Mouse (Mus musculus): Measurements from ENCODE around the gene Pgd. TPM values are rescaled to one million over a fixed set of nuclear protein-coding genes. Genes with fewer than 3 reads are reported as not detected.
A peak's percentile ranks its signal among the peaks of the same experiment; 100 is the strongest.
"Not testable (repeated sequence)": the region's sequence is repeated elsewhere in the genome, so short reads cannot be mapped to it uniquely, and the experiment has no call there.

Gene Pgd
- polyA plus RNA-seq, 1 experiment from 2014 or later = 166 TPM

GRCm38 (mm10) chr4:149131789-149132565 is 34.6 kb downstream of the Pgd start:
- no peak for ATAC-seq (ENCODE audit: insufficient read depth, low FRiP score, low read depth)
- Histone ChIP-seq H3K36me3 (no peaks in the 10 kb centered on the region), H3K27ac (no peak overlapping the region), H3K4me1 (peaks cover 8% of the 10 kb centered on the region), H3K4me3 (replicated peaks) (no peak overlapping the region), H3K4me2 (no peak overlapping the region; the same call in 1 of the 2 replicates), H3K9me3 (no peaks in the 10 kb centered on the region), H3K9ac (no peak overlapping the region), H3K27me3 (replicated peaks) (no peaks in the 10 kb centered on the region)
- WGBS = 66% methylated on average over 21 of the region's 21 CpGs

GRCm38 (mm10) chr4:149131021-149131752 is 35.4 kb downstream of the Pgd start:
- H3K36me3 ChIP-seq = no peaks in the 10 kb centered on the region
- H3K27me3 ChIP-seq (replicated peaks) = no peaks in the 10 kb centered on the region
- H3K4me2 ChIP-seq = no peak overlapping the region
- H3K27ac ChIP-seq = no peak overlapping the region
- no peak overlapping the region for H3K9ac ChIP-seq
- ATAC-seq (ENCODE audit: insufficient read depth, low FRiP score, low read depth) = no peak
- no peaks in the 10 kb centered on the region for H3K9me3 ChIP-seq
- H3K4me3 ChIP-seq (replicated peaks) = no peak overlapping the region
- WGBS = 87% methylated on average over 23 of the region's 23 CpGs
- peaks cover 6% of the 10 kb centered on the region for H3K4me1 ChIP-seq

- Histone ChIP-seq H3K27ac (no peak overlapping the region), H3K4me2 (no peak overlapping the region), H3K4me1 (peaks cover 7% of the 10 kb centered on the region), H3K9ac (no peak overlapping the region), H3K9me3 (no peaks in the 10 kb centered on the region), H3K4me3 (replicated peaks) (no peak overlapping the region), H3K27me3 (replicated peaks) (no peaks in the 10 kb centered on the region), H3K36me3 (no peaks in the 10 kb centered on the region)
- no peak for ATAC-seq (ENCODE audit: insufficient read depth, low FRiP score, low read depth)
- WGBS = 70% methylated on average over 18 of the region's 18 CpGs
These were observed 38.1 kb downstream of the Pgd start for GRCm38 (mm10) chr4:149128467-149128866.

GRCm38 (mm10) chr4:149126663-149127062 is 39.9 kb downstream of the Pgd start, which contains the start of gene Cort:
Gene Cort (minus strand): TSS chr4:149126763.
- H3K27me3 ChIP-seq (replicated peaks) = no peaks in the 10 kb centered on the region
- no peaks in the 10 kb centered on the region for H3K36me3 ChIP-seq
- H3K27ac ChIP-seq = no peak within 1 kb of the TSS
- H3K4me1 ChIP-seq = peaks cover 4% of the 10 kb centered on the region; the same call in 1 of the 2 replicates
- H3K4me3 ChIP-seq (replicated peaks) = no peak within 1 kb of the TSS
- 79% methylated on average over 11 of the region's 11 CpGs for WGBS
- H3K9me3 ChIP-seq = no peaks in the 10 kb centered on the region
- no peak within 1 kb of the TSS for H3K4me2 ChIP-seq
- H3K9ac ChIP-seq = no peak within 1 kb of the TSS
- ATAC-seq (ENCODE audit: insufficient read depth, low FRiP score, low read depth) = no peak

DNA sequence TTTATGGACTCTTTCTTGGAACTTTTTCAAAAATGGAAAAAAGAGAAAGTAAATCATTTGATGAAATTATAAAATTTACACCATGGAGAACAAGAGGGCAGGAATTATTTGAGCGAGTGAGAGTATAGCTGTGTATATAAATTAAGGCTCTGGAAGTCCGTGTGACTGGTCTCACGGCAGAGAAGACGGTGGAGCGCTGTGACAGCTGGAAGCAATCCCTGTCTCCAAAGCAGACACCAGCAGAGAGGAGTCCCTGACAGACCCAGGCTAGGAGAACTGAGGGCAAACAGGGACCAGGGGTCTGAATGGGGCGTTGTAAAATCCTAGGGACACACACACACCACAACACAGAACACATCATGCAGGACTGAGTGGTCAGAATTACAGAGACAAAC is 40.5 kb downstream of the Pgd start:
- H3K27me3 ChIP-seq (replicated peaks) = no peaks in the 10 kb centered on the region
- ATAC-seq (ENCODE audit: insufficient read depth, low FRiP score, low read depth) = no peak
- no peaks in the 10 kb centered on the region for H3K36me3 ChIP-seq
- no peak overlapping the region for H3K9ac ChIP-seq
- H3K4me1 ChIP-seq = peaks cover 4% of the 10 kb centered on the region; the same call in 1 of the 2 replicates
- H3K4me2 ChIP-seq = no peak overlapping the region
- no peak overlapping the region for H3K4me3 ChIP-seq (replicated peaks)
- WGBS = 53% methylated on average over 6 of the region's 6 CpGs
- no peak overlapping the region for H3K27ac ChIP-seq
- H3K9me3 ChIP-seq = no peaks in the 10 kb centered on the region

GRCm38 (mm10) chr4:149125341-149126114 is 41.0 kb downstream of the Pgd start:
- no peak overlapping the region for H3K4me2 ChIP-seq
- H3K4me3 ChIP-seq (replicated peaks) = no peak overlapping the region
- no peak overlapping the region for H3K9ac ChIP-seq
- H3K9me3 ChIP-seq = no peaks in the 10 kb centered on the region
- H3K27ac ChIP-seq = no peak overlapping the region
- ATAC-seq (ENCODE audit: insufficient read depth, low FRiP score, low read depth) = no peak
- peaks cover 4% of the 10 kb centered on the region; the same call in 1 of the 2 replicates for H3K4me1 ChIP-seq
- H3K36me3 ChIP-seq = no peaks in the 10 kb centered on the region
- no peaks in the 10 kb centered on the region for H3K27me3 ChIP-seq (replicated peaks)
- 69% methylated on average over 11 of the region's 11 CpGs for WGBS

- H3K27ac ChIP-seq = no peak overlapping the region
- 53% methylated on average over 5 of the region's 5 CpGs for WGBS
- no peak overlapping the region for H3K4me2 ChIP-seq
- ATAC-seq (ENCODE audit: insufficient read depth, low FRiP score, low read depth) = no peak; the same call in 1 of the 2 replicates
- H3K4me3 ChIP-seq (replicated peaks) = no peak overlapping the region
- no peaks in the 10 kb centered on the region for H3K9me3 ChIP-seq
- H3K4me1 ChIP-seq = peaks cover 4% of the 10 kb centered on the region; the same call in 1 of the 2 replicates
- H3K9ac ChIP-seq = no peak overlapping the region
- no peaks in the 10 kb centered on the region for H3K27me3 ChIP-seq (replicated peaks)
- no peaks in the 10 kb centered on the region for H3K36me3 ChIP-seq
These were observed 43.1 kb downstream of the Pgd start for GRCm38 (mm10) chr4:149123432-149123831.

GRCm38 (mm10) chr4:149119978-149120562 is 46.5 kb downstream of the Pgd start:
- not testable (repeated sequence) for H3K9me3 ChIP-seq; H3K4me3 ChIP-seq (replicated peaks); H3K4me1 ChIP-seq; ATAC-seq (ENCODE audit: insufficient read depth, low FRiP score, low read depth); H3K36me3 ChIP-seq; H3K27ac ChIP-seq; H3K27me3 ChIP-seq (replicated peaks); H3K4me2 ChIP-seq; H3K9ac ChIP-seq
- WGBS = 76% methylated on average over 12 of the region's 12 CpGs

- Histone ChIP-seq H3K4me2 (peak within 1 kb of the TSS; percentile 84), H3K9ac (peak within 1 kb of the TSS; percentile 55), H3K4me1 (peaks cover 6% of the 10 kb centered on the region; the same call in 1 of the 2 replicates), H3K27ac (no peak within 1 kb of the TSS), H3K27me3 (replicated peaks) (no peaks in the 10 kb centered on the region), H3K36me3 (0 out of 2 replicates have a peak, but pooled peaks cover 11% of the 10 kb centered on the region), H3K9me3 (no peaks in the 10 kb centered on the region), H3K4me3 (replicated peaks) (peak within 1 kb of the TSS; percentile 77)
- WGBS = 1% methylated on average over 35 of the region's 35 CpGs
- ATAC-seq (ENCODE audit: insufficient read depth, low FRiP score, low read depth) = peak; percentile 80
These were observed 62.6 kb downstream of the Pgd start, which contains the start of gene Dffa for GRCm38 (mm10) chr4:149103875-149104561. Gene Dffa (plus strand): TSS chr4:149104146.

GRCm38 (mm10) chr4:149101456-149101855 is 65.1 kb downstream of the Pgd start:
- 86% methylated on average over 3 of the region's 3 CpGs for WGBS
- no peak for ATAC-seq (ENCODE audit: insufficient read depth, low FRiP score, low read depth)
- Histone ChIP-seq H3K4me3 (replicated peaks) (no peak overlapping the region), H3K4me1 (peaks cover 18% of the 10 kb centered on the region), H3K4me2 (no peak overlapping the region), H3K27me3 (replicated peaks) (no peaks in the 10 kb centered on the region), H3K27ac (no peak overlapping the region), H3K9ac (no peak overlapping the region), H3K9me3 (no peaks in the 10 kb centered on the region), H3K36me3 (no peaks in the 10 kb centered on the region)

- not testable (repeated sequence) for H3K9me3 ChIP-seq; H3K4me3 ChIP-seq (replicated peaks); H3K27me3 ChIP-seq (replicated peaks); H3K27ac ChIP-seq; ATAC-seq (ENCODE audit: insufficient read depth, low FRiP score, low read depth); H3K4me2 ChIP-seq; H3K9ac ChIP-seq; H3K36me3 ChIP-seq
- WGBS = 86% methylated on average over 12 of the region's 12 CpGs
- H3K4me1 ChIP-seq = peaks cover 18% of the 10 kb centered on the region
These were observed 66.1 kb downstream of the Pgd start for GRCm38 (mm10) chr4:149100449-149100848.
